Mouse (Mus musculus) megakaryocyte, embryonic 14.5 days (primary cell): ENCODE measurements around the gene Hes3.

Experiments
- FLI1 ChIP-seq: IDR thresholded peaks from 2 replicates; pipeline ENCODE4 v1.6.1; 2012; ENCODE audit warnings: low read length, inconsistent platforms, mixed read lengths
- GATA1 ChIP-seq: IDR thresholded peaks from 3 replicates; pipeline ENCODE4 v1.6.1; 2012; ENCODE audit warnings: mixed read lengths, low read length, inconsistent platforms, borderline replicate concordance

GRCm38 (mm10) chr4:152239974-152240373, 51.5 kb downstream of the Hes3 start:
- TF ChIP-seq GATA1 (no peak), FLI1 (no peak)
